Mouse (Mus musculus): Measurements from ENCODE around the gene Defa32. TPM values are rescaled to one million over a fixed set of nuclear protein-coding genes. Genes with fewer than 3 reads are reported as not detected.
"Not testable (repeated sequence)": the region's sequence is repeated elsewhere in the genome, so short reads cannot be mapped to it uniquely, and the experiment has no call there.

Defa32 gene
- not detected for total RNA-seq (2022)

GRCm38 (mm10) chr8:21528732-21529131, at the start of gene Defa32:
Gene Defa32, plus strand, starts transcription at chr8:21529032.
- not testable (repeated sequence) for DNase-seq (ENCODE audit: low spot score in 2 of 2)

- not testable (repeated sequence) for DNase-seq (ENCODE audit: low spot score in 2 of 2)
These were observed 19.9 kb upstream of the Defa32 start, which contains the start of gene Defa20 for GRCm38 (mm10) chr8:21508958-21509357. Gene Defa20, plus strand, starts transcription at chr8:21509258.

- not testable (repeated sequence) for DNase-seq (ENCODE audit: low spot score in 2 of 2)
These were observed 36.3 kb downstream of the Defa32 start, which contains the start of gene Defa37 for GRCm38 (mm10) chr8:21565086-21565485. Gene Defa37, plus strand, starts transcription at chr8:21565386.

Other genes with a start within 250 kb of the Defa32 start
- gene Defa27, start 213.5 kb upstream of the Defa32 start, total RNA-seq (2022): not detected
- not detected for gene Defa29, start 202.0 kb upstream of the Defa32 start, total RNA-seq (2022)
- not detected for gene Defa2, start 150.5 kb upstream of the Defa32 start, total RNA-seq (2022)
- not detected for gene Defa33, start 137.2 kb upstream of the Defa32 start, total RNA-seq (2022)
- gene Defa36, start 101.6 kb upstream of the Defa32 start, total RNA-seq (2022): not detected
- not detected for gene Gm7849, start 72.5 kb upstream of the Defa32 start, total RNA-seq (2022)
- gene Defa20, start 19.8 kb upstream of the Defa32 start, total RNA-seq (2022): not detected
- not detected for gene Defa37, start 36.4 kb downstream of the Defa32 start, total RNA-seq (2022)
- gene Defa28, start 54.0 kb downstream of the Defa32 start, total RNA-seq (2022): not detected
- gene Gm7861, start 65.5 kb downstream of the Defa32 start, total RNA-seq (2022): not detected
- not detected for gene Defa26, start 89.2 kb downstream of the Defa32 start, total RNA-seq (2022)
- gene Defa17, start 126.7 kb downstream of the Defa32 start, total RNA-seq (2022): not detected
- not detected for gene Defa34, start 136.8 kb downstream of the Defa32 start, total RNA-seq (2022)
- not detected for gene AY761184, start 174.6 kb downstream of the Defa32 start, total RNA-seq (2022)
- not detected for gene Defa24, start 205.5 kb downstream of the Defa32 start, total RNA-seq (2022)

Data from layer of hippocampus, adult 8-10 months (tissue).